Mouse (Mus musculus) midbrain, postnatal 0 days (tissue): ENCODE results near the gene Il18bp. TPM values are rescaled to one million over a fixed set of nuclear protein-coding genes. Genes with fewer than 3 reads are reported as not detected.

Experiments
- ATAC-seq: fragments of 200-750 bp; cut with Nextera tagmentation; 2 replicates; pipeline ENCODE4 v1.8.0; 2017; ENCODE audit warnings: moderate number of reproducible peaks, mild to moderate bottlenecking, moderate TSS enrichment, moderate library complexity; ENCODE audit not compliant: low FRiP score
- DNase-seq: peaks from one replicate; pipeline ENCODE4 v3.0.0-alpha.2; 2015; ENCODE audit warnings: low spot score
- H3K27ac ChIP-seq: fragments of 300-500 bp; sonication (generic); 2 replicates; pipeline ENCODE4 v1.5.1; 2014; ENCODE audit warnings: low read depth, mild to moderate bottlenecking, low read length, mixed read lengths
- H3K27me3 ChIP-seq: fragments of 300-500 bp; sonication (generic); 2 replicates; pipeline ENCODE4 v1.6.1; 2014; ENCODE audit warnings: low read length, control low read depth, mixed read lengths; ENCODE audit not compliant: insufficient read depth
- H3K36me3 ChIP-seq: fragments of 300-500 bp; sonication (generic); 2 replicates; pipeline ENCODE4 v1.6.1; 2014; ENCODE audit warnings: low read length, control low read depth, mixed read lengths; ENCODE audit not compliant: insufficient read depth
- H3K4me1 ChIP-seq: fragments of 300-500 bp; sonication (generic); 2 replicates; pipeline ENCODE4 v1.6.1; 2014; ENCODE audit warnings: mild to moderate bottlenecking, control low read depth, antibody characterized with exemption, low read length, mixed read lengths; ENCODE audit not compliant: insufficient read depth
- H3K4me2 ChIP-seq: fragments of 300-500 bp; sonication (generic); 2 replicates; pipeline ENCODE4 v1.6.1; 2014; ENCODE audit warnings: low read depth, mild to moderate bottlenecking, low read length, mixed read lengths; ENCODE audit not compliant: poor library complexity, severe bottlenecking
- H3K4me3 ChIP-seq: fragments of 300-500 bp; sonication (generic); 2 replicates; pipeline ENCODE4 v1.5.1; 2014; ENCODE audit warnings: low read depth, mild to moderate bottlenecking, low read length, moderate library complexity
- H3K9ac ChIP-seq: fragments of 300-500 bp; sonication (generic); replicated peaks from 2 replicates; pipeline ENCODE4 v1.6.1; 2014; ENCODE audit warnings: mild to moderate bottlenecking, low read length, moderate library complexity, mixed read lengths; ENCODE audit not compliant: poor library complexity, severe bottlenecking
- H3K9me3 ChIP-seq: fragments of 300-500 bp; sonication (generic); 2 replicates; pipeline ENCODE4 v1.6.1; 2016; ENCODE audit warnings: low read length, control low read depth
- CTCF ChIP-seq: IDR thresholded peaks from 2 replicates; pipeline ENCODE4 v1.5.1; 2016; ENCODE audit warnings: antibody characterized with exemption, mild to moderate bottlenecking
- WGBS: fragments of 180-500 bp; shearing (Covaris S2); extraction: QIAGEN DNeasy Blood & Tissue Kit; methylation state at CpG from one replicate; pipeline ENCODE4 v1.1.7; 2014; 5-methylcytosine and 5-hydroxymethylcytosine counted together
- polyA plus RNA-seq: library from polyadenylated mRNA; unstranded; fragments of >200 nt; fragmentation: Nextera tagmentation; extraction: Ambion mirVana; gene quantifications from 2 replicates; pipeline ENCODE4 v1.2.1, GENCODE M21; 2015
- total RNA-seq: library from RNA; depleted of rRNA; stranded (reverse); fragments of >200 nt; gene quantifications from 2 replicates; pipeline ENCODE4 v1.2.3, GENCODE M21; 2014

Gene Il18bp
- total and polyA plus RNA-seq, 2 experiments from 2014 or later = 4.2 to 7.7 TPM

DNA sequence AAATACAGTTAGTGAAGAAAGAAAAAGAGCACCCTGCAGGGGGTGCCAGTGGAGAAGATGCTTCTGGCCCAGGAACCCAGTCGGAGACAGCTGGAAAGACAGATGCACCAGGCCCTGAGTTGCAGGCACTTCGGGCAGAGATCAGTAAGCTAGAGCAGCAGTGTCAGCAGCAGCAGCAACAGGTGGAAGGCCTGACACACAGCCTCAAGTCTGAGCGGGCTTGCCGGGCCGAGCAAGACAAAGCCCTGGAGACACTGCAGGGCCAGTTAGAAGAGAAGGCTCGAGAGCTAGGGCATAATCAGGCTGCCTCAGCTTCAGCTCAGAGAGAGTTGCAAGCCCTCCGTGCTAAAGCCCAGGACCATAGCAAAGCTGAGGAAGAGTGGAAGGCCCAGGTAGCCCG is 18.2 kb downstream of the Il18bp start:
- no peak overlapping the region for H3K4me2 ChIP-seq
- no peak for TF ChIP-seq CTCF
- ATAC-seq = no peak
- peaks cover 77% of the 10 kb centered on the region for H3K36me3 ChIP-seq
- H3K27ac ChIP-seq = no peak overlapping the region
- no peak overlapping the region for H3K4me3 ChIP-seq
- H3K27me3 ChIP-seq = no peaks in the 10 kb centered on the region
- no peaks in the 10 kb centered on the region for H3K9me3 ChIP-seq
- no peaks in the 10 kb centered on the region for H3K4me1 ChIP-seq
- 91% methylated on average over 8 of the region's 8 CpGs for WGBS
- H3K9ac ChIP-seq = no peak overlapping the region
- DNase-seq = no peak

DNA sequence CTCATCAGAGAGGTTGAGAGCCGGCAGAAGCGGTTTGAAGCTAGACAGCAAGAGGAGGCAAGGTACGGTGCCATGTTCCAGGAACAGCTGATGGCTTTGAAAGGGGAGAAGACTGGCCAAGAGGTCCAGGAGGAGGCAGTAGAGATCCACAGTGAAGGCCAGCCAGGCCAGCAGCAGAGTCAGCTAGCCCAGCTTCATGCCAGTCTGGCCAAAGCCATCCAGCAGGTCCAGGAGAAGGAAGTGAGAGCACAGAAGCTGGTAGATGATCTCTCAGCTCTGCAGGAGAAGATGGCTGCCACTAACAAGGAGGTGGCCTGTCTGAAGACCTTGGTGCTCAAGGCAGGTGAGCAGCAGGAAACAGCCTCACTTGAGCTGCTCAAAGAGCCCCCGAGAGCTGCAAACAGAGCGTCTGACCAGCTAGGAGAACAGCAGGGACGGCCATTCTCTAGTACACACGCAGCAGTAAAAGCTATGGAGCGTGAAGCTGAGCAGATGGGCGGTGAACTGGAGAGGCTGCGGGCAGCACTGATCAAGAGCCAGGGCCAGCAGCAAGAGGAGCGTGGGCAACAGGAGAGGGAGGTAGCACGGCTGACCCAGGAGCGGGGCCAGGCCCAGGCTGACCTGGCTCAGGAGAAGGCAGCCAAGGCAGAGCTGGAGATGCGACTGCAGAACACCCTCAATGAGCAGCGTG is 18.9 kb downstream of the Il18bp start:
- Histone ChIP-seq H3K36me3 (peaks cover 81% of the 10 kb centered on the region), H3K9me3 (no peaks in the 10 kb centered on the region), H3K9ac (no peak overlapping the region), H3K4me2 (no peak overlapping the region), H3K27me3 (no peaks in the 10 kb centered on the region), H3K27ac (0 out of 2 replicates have a peak overlapping the region, but pooled peaks have one; percentile 34), H3K4me1 (no peaks in the 10 kb centered on the region), H3K4me3 (no peak overlapping the region)
- no peak for TF ChIP-seq CTCF
- no peak for ATAC-seq
- DNase-seq = peak; percentile 53
- WGBS = 93% methylated on average over 15 of the region's 15 CpGs

DNA sequence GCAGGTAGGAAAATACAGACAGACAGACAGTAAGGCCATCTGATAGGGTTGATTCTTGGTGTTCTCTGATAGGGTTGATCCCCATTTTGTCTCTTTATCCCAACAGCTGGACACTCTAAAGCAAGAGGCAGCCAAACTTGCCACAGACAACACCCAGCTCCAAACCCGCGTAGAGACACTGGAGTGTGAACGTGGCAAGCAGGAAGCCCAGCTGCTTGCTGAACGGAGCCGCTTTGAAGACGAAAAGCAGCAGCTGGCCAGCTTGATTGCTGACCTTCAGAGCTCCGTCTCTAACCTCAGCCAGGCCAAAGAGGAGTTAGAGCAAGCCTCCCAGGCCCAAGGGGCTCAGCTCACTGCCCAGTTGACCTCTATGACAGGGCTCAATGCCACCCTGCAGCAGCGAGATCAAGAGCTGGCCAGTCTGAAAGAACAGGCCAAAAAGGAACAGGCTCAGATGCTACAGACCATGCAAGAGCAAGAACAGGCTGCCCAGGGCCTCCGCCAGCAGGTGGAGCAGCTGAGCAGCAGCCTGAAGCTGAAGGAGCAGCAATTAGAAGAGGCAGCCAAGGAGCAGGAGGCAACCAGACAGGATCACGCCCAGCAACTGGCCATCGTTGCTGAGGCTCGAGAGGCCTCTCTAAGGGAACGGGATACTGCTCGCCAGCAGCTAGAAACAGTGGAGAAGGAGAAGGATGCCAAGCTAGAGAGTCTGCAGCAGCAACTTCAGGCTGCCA is 20.1 kb downstream of the Il18bp start:
- Histone ChIP-seq H3K4me1 (no peaks in the 10 kb centered on the region), H3K4me2 (no peak overlapping the region), H3K27me3 (no peaks in the 10 kb centered on the region), H3K9ac (no peak overlapping the region), H3K27ac (0 out of 2 replicates have a peak overlapping the region, but pooled peaks have one; percentile 34), H3K36me3 (peaks cover 87% of the 10 kb centered on the region), H3K9me3 (no peaks in the 10 kb centered on the region), H3K4me3 (no peak overlapping the region)
- ATAC-seq (peak; percentile 29), DNase-seq (peak; percentile 87)
- WGBS = 67% methylated on average over 14 of the region's 14 CpGs
- peak; percentile 93 for TF ChIP-seq CTCF

DNA sequence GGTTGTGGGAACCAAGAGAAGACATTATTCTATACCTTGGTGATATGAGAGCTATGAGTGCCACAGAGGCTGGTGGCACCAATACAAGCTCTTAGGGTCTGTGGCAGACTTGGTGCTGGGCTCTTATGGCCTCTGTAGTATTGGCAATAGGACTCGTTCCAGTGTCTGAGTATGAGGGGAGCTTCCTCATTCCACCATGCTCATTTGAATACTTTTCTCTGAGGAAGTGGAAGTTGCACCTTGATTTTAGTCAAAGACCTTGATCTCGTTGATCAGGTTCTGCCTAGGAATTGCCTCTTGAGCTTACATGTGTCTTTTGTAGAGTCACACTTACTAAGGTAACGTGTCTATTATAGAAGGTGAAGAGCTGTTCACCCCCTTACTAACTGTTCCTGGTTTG is 24.2 kb downstream of the Il18bp start:
- Histone ChIP-seq H3K27ac (no peak overlapping the region), H3K9ac (no peak overlapping the region), H3K27me3 (no peaks in the 10 kb centered on the region), H3K4me3 (no peak overlapping the region), H3K4me1 (no peaks in the 10 kb centered on the region), H3K36me3 (peaks cover 77% of the 10 kb centered on the region), H3K9me3 (no peaks in the 10 kb centered on the region), H3K4me2 (no peak overlapping the region)
- WGBS = 94% methylated on average over 3 of the region's 3 CpGs
- no peak for TF ChIP-seq CTCF
- DNase-seq (no peak), ATAC-seq (no peak)

DNA sequence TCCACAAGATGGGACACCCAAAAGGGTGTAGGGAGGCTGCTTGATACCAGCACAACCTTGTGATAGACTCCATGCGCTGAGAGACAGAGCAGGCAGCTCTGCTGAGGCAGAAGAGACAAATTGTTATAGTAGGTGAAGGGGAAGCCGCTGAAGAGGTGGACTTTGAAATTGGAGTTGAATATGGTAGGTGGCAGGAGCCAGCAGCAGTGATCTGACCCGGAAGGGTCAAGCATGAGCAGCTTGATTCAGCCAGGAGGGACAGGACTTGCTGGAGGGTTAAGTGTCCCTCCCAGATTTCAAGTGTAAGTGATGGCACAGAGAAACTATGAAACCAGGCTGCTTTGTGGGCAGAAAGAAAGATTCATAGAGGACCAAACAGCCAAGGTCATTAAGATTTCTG is 33.4 kb downstream of the Il18bp start:
- Histone ChIP-seq H3K36me3 (peaks cover 30% of the 10 kb centered on the region), H3K9me3 (no peaks in the 10 kb centered on the region), H3K27ac (no peak overlapping the region), H3K4me3 (no peak overlapping the region), H3K9ac (no peak overlapping the region), H3K27me3 (no peaks in the 10 kb centered on the region), H3K4me2 (no peak overlapping the region), H3K4me1 (no peaks in the 10 kb centered on the region)
- 87% methylated on average over 3 of the region's 3 CpGs for WGBS
- TF ChIP-seq CTCF = no peak
- ATAC-seq = no peak
- DNase-seq = no peak

DNA sequence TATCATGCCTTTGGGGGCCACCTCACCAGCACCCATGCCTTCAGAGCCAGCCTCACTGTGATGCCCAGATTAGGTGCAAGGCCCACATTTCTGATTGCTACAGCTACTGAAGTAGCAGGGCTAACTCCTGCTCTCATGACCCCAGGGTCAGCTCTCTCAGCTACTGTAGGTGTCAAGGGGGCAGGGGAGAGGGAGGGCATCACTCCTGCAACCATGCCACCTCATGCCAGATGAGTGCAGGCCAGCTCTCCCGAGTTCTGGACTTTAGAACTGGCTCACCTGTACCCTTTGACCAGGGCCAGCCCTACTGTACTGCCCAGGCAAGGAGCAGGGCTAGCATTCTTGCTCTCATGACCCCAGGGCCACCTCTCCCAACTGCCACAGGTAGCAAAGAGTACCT is 35.8 kb downstream of the Il18bp start:
- TF ChIP-seq CTCF = no peak
- no peaks in the 10 kb centered on the region for H3K27me3 ChIP-seq
- H3K4me1 ChIP-seq = no peaks in the 10 kb centered on the region
- 94% methylated on average over 1 of the region's 1 CpGs for WGBS
- no peak for DNase-seq
- H3K4me3 ChIP-seq = no peak overlapping the region
- no peak for ATAC-seq
- no peak overlapping the region for H3K27ac ChIP-seq
- no peak overlapping the region for H3K9ac ChIP-seq
- H3K9me3 ChIP-seq = no peaks in the 10 kb centered on the region
- H3K4me2 ChIP-seq = no peak overlapping the region
- peaks cover 9% of the 10 kb centered on the region for H3K36me3 ChIP-seq
